In genomic region chr5:25831624-25832023, GRCm38 (mm10) we compare ENCODE assay signal across 9 mouse cellular contexts.
DNase-seq lines count a peak whose midpoint lies in the region; ATAC-seq lines count a peak whose summit lies in the region.
"Had no signal": no experiment of that assay in that cellular context is flagged by ENCODE, and none has a peak within 500 bp of the region (broad histone marks: within the 10 kb centered on the region; RNA-seq: fewer than 3 reads in every experiment).

No protein-coding gene starts in this region.

- no peak overlapping the region for H3K4me3 ChIP-seq in forebrain, embryonic 14.5 days (ENCODE audit: low read depth, low read length)
- no peak overlapping the region for H3K4me3 ChIP-seq in hindbrain, embryonic 16.5 days (ENCODE audit: low read length)
- H3K4me3 ChIP-seq: heart, embryonic 15.5 days had no signal

- DNase-seq in A20 (ENCODE audit: low read depth, low spot score) = peak; percentile 57
- DNase-seq in ES-CJ7 (ENCODE audit: low read depth, low spot score) = peak; percentile 27
- DNase-seq in cerebellum, adult 11 months = peak; percentile 41
- DNase-seq in forebrain, embryonic 14.5 days (ENCODE audit: low spot score) = peak; percentile 83
- peak; percentile 49 to 68 for DNase-seq in left cerebral cortex, postnatal 10 days (ENCODE audit: extremely low spot score in 1 of 2, low spot score in 2 of 2)
- peak; percentile 31 for DNase-seq in neural tube, embryonic 10.5 days (ENCODE audit: extremely low spot score, low spot score)
- peak; percentile 21 for DNase-seq in yolk sac, embryonic 10.5 days (ENCODE audit: low spot score)

- H3K4me1 ChIP-seq in forebrain, embryonic 14.5 days (ENCODE audit: control insufficient read depth, insufficient read depth, low read length) = peaks cover 11% of the 10 kb centered on the region
- no peaks in the 10 kb centered on the region for H3K4me1 ChIP-seq in hindbrain, embryonic 16.5 days (ENCODE audit: control insufficient read depth, insufficient read depth, low read depth, low read length)
- H3K4me1 ChIP-seq: heart, embryonic 15.5 days had no signal

- no peaks in the 10 kb centered on the region for H3K36me3 ChIP-seq in forebrain, embryonic 14.5 days (ENCODE audit: control insufficient read depth, insufficient read depth, low read length)
- H3K36me3 ChIP-seq in hindbrain, embryonic 16.5 days (ENCODE audit: control insufficient read depth, insufficient read depth, low read length) = no peaks in the 10 kb centered on the region
- H3K36me3 ChIP-seq: heart, embryonic 15.5 days had no signal

- no peak overlapping the region for H3K4me2 ChIP-seq in forebrain, embryonic 14.5 days (ENCODE audit: low read length)
- no peak overlapping the region for H3K4me2 ChIP-seq in hindbrain, embryonic 16.5 days (ENCODE audit: low read length)
- H3K4me2 ChIP-seq: heart, embryonic 15.5 days had no signal

- intact Hi-C loops in left cerebral cortex, postnatal 10 days (cut with DNase I) = loop anchor here (10.0 kb wide), 3 partner anchors 337 to 567 kb away; partner anchors contain the start of gene Kmt2c

- H3K27ac ChIP-seq in forebrain, embryonic 14.5 days (ENCODE audit: low read depth, low read length) = no peak overlapping the region
- no peak overlapping the region for H3K27ac ChIP-seq in hindbrain, embryonic 16.5 days (ENCODE audit: low read depth, low read length)
- H3K27ac ChIP-seq: heart, embryonic 15.5 days had no signal

- H3K27me3 ChIP-seq in forebrain, embryonic 14.5 days (replicated peaks; ENCODE audit: control insufficient read depth, insufficient read depth, low read length) = no peaks in the 10 kb centered on the region
- H3K27me3 ChIP-seq in hindbrain, embryonic 16.5 days (replicated peaks; ENCODE audit: control insufficient read depth, insufficient read depth, low read length) = no peaks in the 10 kb centered on the region
- H3K27me3 ChIP-seq: heart, embryonic 15.5 days had no signal

- ATAC-seq in forebrain, embryonic 14.5 days = peak; percentile 89
- ATAC-seq in hindbrain, embryonic 16.5 days = peak; percentile 90

- WGBS in forebrain, embryonic 14.5 days = 69% methylated on average over 5 of the region's 5 CpGs
- 83% methylated on average over 5 of the region's 5 CpGs for WGBS in hindbrain, embryonic 16.5 days

- no peak overlapping the region for H3K9ac ChIP-seq in forebrain, embryonic 14.5 days (ENCODE audit: low read length)
- no peak overlapping the region for H3K9ac ChIP-seq in hindbrain, embryonic 16.5 days (ENCODE audit: low read depth, low read length)
- H3K9ac ChIP-seq: heart, embryonic 15.5 days had no signal

- H3K9me3 ChIP-seq in forebrain, embryonic 14.5 days (replicated peaks; ENCODE audit: control insufficient read depth, low read length) = no peaks in the 10 kb centered on the region
- no peaks in the 10 kb centered on the region for H3K9me3 ChIP-seq in hindbrain, embryonic 16.5 days (ENCODE audit: control insufficient read depth, low read length)
- H3K9me3 ChIP-seq: heart, embryonic 15.5 days had no signal

Comparison
In these comparisons a context has a peak if more than half of its experiments do, and no peak if none do; other contexts are left out.
1. DNase-seq: peak in every context shown above with its lines; median percentile 83 in forebrain, embryonic 14.5 days; 58 in left cerebral cortex, postnatal 10 days; 57 in A20; 41 in cerebellum, adult 11 months; 31 in neural tube, embryonic 10.5 days; 27 in ES-CJ7; 21 in yolk sac, embryonic 10.5 days.